Mouse (Mus musculus) myocyte (in vitro differentiated cells): Measurements from ENCODE around the gene Gucd1.

Source experiments
- CEBPB ChIP-seq: IDR thresholded peaks from 2 replicates; pipeline ENCODE4 v1.6.1; 2011; ENCODE audit warnings: mild to moderate bottlenecking, moderate library complexity; ENCODE audit not compliant: poor library complexity, insufficient read depth, severe bottlenecking
- E2F4 ChIP-seq: IDR thresholded peaks from one replicate; pipeline ENCODE4 v1.6.1; 2011; ENCODE audit warnings: mild to moderate bottlenecking, control low read depth, moderate library complexity; ENCODE audit not compliant: insufficient read depth
- MAX ChIP-seq: IDR thresholded peaks from one replicate; pipeline ENCODE4 v1.6.1; 2011; ENCODE audit warnings: low read depth, mild to moderate bottlenecking, control low read depth
- MYOD1 ChIP-seq, 3 experiments: IDR thresholded peaks; one replicate each; pipeline ENCODE4 v1.6.1; 2011; ENCODE audit warnings: control low read depth in 2 of 3, low read depth in 2 of 3, mild to moderate bottlenecking in 2 of 3, moderate library complexity in 1 of 3; ENCODE audit not compliant: insufficient read length in 2 of 3, control insufficient read depth in 1 of 3
- POLR2A ChIP-seq: IDR thresholded peaks from one replicate; pipeline ENCODE4 v1.6.1; 2011; ENCODE audit warnings: low read depth, mild to moderate bottlenecking, control low read depth, moderate library complexity; ENCODE audit not compliant: insufficient read length
- POLR2AphosphoS2 ChIP-seq: IDR thresholded peaks from one replicate; pipeline ENCODE4 v1.6.1; 2011; ENCODE audit warnings: low read depth, control low read depth; ENCODE audit not compliant: insufficient read length
- REST ChIP-seq: IDR thresholded peaks from one replicate; pipeline ENCODE4 v1.6.1; 2011; ENCODE audit warnings: mild to moderate bottlenecking, control low read depth, moderate library complexity; ENCODE audit not compliant: insufficient read depth, insufficient read length
- TCF12 ChIP-seq: IDR thresholded peaks from one replicate; pipeline ENCODE4 v1.6.1; 2011; ENCODE audit warnings: mild to moderate bottlenecking, control low read depth; ENCODE audit not compliant: poor library complexity, insufficient read depth, severe bottlenecking
- TCF3 ChIP-seq: IDR thresholded peaks from one replicate; pipeline ENCODE4 v1.6.1; 2011; ENCODE audit warnings: low read depth, control low read depth; ENCODE audit not compliant: insufficient read length
- USF1 ChIP-seq: IDR thresholded peaks from one replicate; pipeline ENCODE4 v1.6.1; 2011; ENCODE audit warnings: low read depth, mild to moderate bottlenecking, control low read depth, moderate library complexity

DNA sequence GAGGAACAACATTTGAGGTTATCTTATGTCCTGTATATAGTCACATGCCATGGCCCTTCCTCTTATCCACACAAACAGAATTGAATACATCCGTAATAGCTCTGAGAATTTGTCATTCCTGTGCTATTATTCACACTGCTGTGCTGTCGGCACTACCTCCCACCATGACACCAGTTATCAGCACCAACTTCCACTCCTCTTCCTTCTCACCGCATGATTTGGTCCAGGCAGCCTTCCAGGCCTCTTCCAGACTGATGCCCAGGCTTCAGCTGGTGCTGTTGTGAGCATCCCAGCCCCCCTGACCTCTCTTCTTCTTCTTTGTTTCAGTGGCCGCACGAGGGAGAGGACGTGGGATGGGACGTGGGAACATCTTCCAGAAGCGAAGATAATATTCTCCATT is 17.2 kb upstream of the Gucd1 start:
- no peak for TF ChIP-seq TCF3
- no peak for TF ChIP-seq TCF12
- TF ChIP-seq POLR2AphosphoS2: no peak
- TF ChIP-seq MAX: no peak
- TF ChIP-seq POLR2A: no peak
- no peak for TF ChIP-seq E2F4
- no peak for TF ChIP-seq USF1
- no peak for TF ChIP-seq MYOD1 (IDR thresholded peaks at IDR 0.05; ENCODE audit: control insufficient read depth in 1 of 3, insufficient read length in 2 of 3, low read depth in 2 of 3)
- no peak for TF ChIP-seq CEBPB
- no peak for TF ChIP-seq REST
